Mouse (Mus musculus): ENCODE data around the gene Pknox2.

The Pknox2 gene

DNA sequence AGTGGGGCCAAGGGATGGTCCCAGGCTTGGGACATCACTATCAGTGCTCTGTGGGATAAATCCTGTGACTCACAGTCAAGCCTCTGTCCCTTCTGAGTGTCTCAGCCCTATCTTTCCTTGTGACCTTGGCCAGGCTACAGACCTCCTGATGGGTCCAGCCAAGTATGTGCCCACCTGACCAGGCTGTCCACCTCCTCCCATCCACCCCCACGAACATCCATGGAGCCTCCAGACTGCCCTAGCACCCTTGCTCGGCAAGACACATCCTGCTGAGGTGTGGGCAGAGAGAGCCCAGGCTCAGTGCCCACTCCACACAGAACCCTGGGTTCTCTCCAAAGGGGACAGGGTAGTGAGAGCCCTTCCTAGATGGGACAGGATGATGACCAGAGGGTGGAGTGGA, 204.6 kb downstream of the Pknox2 start:
- no peak for DNase-seq (ENCODE audit: extremely low spot score)

DNA sequence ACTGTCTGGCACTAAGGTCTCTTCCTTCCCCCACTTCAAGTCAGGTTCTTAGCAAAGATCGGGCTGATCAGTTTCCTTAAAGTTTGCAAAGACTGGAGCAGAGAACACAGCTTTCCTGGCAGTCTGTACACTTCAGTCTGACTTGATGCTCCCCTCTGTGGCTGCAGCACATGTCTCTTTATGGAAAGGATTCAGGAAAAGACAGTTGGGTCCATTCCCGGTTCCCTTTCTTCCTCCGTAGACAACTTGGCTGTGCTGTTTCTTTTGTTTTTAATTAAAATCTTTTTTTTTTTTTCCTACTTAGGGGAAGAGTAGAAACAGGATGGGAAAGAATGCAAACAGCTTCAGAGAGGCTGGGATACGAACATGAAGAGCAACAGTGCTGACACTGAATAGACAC, 205.1 kb downstream of the Pknox2 start:
- DNase-seq (ENCODE audit: extremely low spot score) = no peak

DNA sequence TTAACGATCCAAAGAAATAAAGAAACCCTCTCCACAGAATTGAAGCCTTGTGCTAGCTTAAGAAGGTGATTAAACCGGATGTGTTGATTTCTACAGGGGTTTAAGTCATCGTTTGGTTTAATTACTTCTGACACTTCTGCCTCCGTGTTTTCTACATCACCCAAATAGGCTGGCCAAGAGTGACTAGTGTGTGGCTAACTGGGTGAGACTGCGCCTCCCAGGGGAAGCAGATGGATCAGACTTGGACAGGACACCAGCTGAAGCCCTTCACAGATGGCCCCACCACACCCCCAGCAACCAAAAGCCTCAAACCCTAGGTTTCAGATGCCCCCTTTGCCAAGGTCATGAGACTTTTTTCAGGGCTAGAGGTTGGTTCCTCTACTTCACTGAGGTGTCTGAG, 205.6 kb downstream of the Pknox2 start:
- DNase-seq (ENCODE audit: extremely low spot score) = no peak

DNA sequence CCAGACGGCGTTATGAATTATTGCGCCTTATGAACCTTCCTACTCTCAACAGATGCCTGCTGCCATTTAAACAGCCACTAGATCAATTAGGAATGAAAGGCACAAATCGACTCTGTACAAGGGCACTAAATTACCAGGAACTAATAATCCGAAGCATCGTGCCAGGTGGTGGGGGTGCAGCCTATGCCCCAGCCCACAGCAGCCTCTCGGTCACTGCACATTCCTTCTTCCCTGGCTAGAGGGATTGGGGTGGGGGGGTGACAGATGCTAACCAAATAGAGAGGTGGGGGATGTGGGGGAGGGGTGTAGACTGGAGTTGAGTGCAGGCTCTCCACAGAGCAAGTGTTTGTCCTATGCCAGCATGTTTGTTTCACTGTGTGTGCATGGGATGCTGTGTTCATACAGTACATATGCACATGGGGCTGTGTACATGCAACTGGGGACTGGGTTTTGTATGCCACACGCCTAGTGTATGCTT, 208.6 kb downstream of the Pknox2 start:
- no peak for DNase-seq (ENCODE audit: extremely low spot score)

DNA sequence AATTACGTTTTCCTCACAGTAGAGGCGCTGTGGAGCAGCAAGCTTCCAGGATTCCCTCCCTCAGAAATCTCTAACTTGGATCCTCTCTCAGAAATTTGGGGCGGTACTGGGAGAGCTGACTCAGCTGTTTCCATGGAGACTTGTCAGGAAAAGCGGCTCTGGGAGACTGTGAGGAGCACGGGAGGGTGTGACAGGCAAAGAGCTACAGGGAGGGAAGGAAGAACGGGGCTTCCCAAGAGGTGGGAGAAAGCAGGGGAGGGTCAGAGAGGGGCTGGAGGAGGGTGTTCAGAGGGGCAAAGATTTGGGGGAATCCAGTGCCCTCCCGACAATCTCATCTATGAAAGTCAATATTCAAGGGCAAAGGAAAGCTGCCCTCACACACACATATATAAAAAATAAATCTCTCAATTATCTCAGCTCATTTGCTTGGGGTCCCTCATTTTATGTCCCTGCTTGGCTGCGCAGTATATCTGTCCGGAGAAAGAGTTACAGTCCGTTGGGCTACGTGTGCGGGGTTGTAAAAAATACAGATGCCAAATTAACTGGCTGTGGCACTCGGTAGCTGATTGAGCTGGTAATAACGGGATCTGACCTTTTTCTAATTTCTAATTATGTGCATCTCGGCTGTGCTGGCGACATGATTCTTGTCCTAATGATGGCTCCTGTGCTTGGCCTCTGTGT, 213.3 kb downstream of the Pknox2 start:
- DNase-seq (ENCODE audit: extremely low spot score) = peak; percentile 78

DNA sequence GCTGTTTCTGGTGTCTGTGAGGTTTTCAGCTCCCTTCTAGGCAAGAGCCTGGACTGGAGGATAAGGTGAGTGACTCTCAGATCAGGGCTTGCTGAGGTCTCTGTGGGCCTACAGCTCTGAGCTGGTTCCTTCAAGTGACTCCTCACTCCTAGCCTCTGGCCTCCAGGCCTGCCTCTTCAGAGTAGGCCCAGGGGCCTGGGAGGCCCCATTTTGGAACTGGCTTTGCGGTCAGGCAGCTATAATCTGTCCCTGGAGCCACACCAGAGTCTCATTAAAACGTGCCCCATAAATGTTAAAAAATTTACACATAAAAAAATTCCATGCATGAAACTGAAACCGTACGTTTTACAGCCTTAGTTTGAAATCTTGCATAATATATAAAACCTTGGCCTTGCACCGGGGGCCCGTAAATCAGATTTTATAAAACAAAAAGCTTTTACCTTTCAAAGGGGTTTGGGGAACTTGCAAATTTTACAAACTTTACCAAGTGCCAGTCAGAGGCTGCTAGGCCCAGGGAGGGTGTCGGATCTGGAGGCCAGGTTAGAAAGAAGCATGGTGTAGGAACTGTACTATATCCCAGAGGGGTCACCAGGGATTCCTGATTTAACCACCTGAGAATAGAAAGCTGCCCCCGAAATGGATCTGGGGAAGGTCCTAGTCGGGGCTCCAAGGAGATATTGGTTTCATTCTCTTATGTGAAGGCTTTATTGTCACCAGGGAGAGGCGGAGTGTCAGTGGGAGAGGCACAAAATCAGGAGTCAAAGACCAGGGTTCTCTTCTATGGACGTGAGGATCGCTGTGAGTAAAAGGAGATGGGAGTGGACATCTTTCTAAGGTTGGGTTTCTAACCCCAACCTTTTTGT, 214.0 kb downstream of the Pknox2 start:
- no peak for DNase-seq (ENCODE audit: extremely low spot score)

DNA sequence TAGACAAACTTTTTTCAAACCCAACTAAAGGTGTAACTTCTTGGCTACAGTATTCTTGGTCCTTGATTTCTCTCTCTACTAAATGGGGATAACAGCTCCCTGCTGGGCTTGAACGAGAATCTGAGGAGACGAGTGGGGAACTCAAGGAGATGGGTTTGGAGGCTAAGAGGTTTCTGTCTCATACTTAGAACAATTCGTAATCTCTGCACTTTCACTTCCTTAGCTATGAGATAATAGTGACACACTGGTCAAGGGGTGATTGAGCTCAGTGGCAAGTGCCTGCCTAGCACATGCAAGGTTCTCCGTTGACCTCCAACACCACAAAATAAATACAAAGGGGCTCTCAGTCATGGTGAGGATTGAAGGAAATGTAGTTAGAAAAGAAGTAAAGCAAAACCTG, 215.6 kb downstream of the Pknox2 start:
- no peak for DNase-seq (ENCODE audit: extremely low spot score)

DNA sequence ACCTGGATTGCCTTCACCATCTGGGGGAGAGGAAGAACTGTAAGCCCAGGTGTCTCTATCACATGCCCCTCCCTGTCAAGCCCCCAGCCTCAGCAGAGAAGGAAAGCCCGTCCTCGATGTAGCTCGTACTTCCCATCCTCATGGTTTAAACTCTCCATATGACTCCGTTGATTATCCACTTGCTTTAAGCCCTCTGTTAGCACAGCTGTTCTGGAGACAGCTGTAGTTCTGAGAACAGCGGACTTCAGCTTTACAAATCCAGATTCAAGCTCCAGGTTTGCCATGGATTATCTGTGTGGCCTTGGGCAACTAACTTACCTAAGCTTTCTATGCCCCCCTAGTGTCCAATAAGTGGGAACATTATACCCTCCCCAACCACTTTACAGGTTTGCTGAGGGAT, 223.5 kb downstream of the Pknox2 start:
- no peak for DNase-seq (ENCODE audit: extremely low spot score)

DNA sequence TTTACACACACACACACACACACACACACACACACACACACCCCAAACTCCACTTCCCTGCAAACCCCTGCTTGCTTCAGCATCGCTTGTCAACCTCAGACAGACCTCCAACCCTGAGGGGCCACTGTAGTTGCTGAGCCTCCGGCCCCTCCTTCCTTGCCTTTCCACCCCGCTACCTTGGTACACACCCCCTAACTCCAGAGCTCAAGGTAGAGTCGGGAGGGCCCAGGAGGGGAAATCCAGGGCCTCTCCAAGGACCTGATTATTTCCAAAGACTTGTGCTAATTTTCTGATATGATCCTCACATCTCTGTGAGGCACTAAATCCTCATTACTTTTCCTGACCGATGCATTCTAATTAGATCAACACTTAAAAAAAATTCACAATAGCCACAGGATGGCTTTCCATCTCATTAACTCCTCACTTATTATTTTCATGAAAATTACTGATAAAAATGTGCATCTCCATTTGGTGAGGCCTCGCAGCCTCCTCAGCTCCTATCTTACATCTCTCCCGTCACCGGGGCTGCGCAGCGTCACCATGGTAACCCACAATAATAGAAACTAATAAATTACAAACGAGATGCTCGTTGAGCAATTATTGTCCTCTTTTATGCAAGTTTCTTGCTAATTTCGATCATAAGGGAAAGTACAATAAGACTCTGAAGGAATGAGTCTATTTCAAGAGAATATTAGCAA, 225.3 kb downstream of the Pknox2 start:
- no peak for DNase-seq (ENCODE audit: extremely low spot score)

DNA sequence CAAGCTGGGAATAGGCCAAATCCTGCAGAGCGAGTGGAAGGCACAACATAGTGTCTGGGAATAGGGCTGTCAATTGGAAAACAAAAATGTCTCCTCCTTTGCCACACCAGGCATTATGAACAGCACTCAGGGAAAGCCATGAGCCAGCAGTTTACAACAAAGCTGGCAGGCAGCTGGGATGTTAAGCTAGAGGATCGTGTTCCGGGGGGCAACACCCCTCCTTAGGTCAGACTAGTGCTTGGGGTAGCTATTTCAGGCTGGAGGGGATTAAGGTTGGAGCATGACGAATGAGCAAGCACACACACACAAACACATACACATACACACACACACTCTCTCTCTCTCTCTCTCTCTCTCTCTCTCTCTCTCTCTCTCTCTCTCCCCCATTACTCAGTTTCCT, 227.7 kb downstream of the Pknox2 start:
- no peak for DNase-seq (ENCODE audit: extremely low spot score)

DNA sequence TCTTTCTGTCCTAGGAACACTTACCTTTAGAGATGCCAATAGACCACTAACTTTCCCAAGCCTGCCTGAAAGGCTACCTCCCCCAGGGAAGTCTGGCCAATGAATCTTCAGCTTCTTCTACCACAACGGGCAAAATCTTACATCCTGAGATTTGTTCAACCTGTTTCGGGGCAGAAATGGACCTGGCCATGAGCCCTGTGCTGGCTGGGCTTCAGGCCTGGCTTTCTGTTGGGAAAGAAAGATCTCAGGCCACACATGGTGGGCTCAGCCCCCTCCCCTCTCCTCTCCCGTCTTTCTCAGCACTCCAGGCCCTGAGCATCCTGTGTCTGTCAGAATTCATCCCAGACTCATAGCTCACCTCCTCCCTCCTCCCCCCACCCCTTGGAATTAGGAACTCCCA, 228.6 kb downstream of the Pknox2 start:
- no peak for DNase-seq (ENCODE audit: extremely low spot score)

DNA sequence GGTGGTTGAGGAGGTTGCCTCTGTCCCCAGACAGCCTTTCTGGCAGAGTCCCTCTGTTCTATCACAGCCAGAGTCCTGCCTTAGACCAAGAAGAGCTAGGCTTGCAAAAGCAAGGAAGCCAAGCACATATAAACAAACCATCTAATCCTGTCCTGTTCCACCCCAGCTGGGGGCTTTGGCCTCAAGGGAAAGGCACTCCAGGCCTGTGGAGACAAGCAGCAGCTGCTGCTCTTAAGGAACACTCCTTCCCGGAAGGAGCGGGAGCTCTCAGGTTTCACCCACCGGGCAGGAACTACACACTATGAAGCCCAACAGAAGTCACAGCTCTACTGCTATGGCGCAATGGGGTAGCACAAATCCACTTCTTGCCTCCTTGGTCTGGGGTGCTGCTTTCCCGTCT, 230.3 kb downstream of the Pknox2 start:
- DNase-seq (ENCODE audit: extremely low spot score) = peak; percentile 32

DNA sequence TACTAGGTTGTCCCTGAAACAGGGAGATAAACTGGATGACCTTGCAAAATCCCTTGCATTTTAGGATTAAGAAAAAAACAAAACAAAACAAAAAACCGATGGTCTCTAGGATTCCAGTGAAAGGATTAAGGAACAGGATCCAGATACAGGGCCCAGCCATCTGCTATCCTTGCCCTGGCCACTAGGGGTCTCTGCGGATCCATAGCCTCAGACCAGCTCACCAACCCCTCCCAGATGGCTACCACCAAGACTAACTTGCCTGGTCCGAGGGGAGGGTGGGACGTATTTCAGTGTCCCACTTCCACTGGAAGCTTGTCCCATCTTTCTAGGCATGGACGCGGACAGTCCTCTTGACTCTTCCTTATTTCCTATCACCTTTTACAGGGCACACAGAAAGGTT, 230.8 kb downstream of the Pknox2 start:
- DNase-seq (ENCODE audit: extremely low spot score) = peak; percentile 84

DNA sequence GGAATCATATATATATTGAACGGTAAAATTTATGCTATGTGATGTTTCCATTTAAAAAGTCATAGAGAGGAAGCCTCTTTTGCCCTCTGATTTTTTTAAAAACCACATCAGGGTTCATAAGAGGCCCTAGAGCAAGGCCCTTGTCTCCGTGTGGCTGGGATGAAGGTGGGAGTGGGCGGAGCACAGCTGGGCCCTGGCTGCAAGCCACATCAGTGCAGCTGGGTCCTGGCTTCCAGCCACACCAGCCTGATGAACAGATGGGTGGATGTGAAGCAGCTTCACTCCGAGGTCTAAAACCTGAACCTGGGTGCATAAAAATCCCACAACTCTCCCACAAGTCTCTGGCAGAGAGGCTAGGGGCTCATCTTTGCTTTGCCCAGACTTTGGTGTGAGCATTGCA, 241.8 kb downstream of the Pknox2 start:
- no peak for DNase-seq (ENCODE audit: extremely low spot score)

DNA sequence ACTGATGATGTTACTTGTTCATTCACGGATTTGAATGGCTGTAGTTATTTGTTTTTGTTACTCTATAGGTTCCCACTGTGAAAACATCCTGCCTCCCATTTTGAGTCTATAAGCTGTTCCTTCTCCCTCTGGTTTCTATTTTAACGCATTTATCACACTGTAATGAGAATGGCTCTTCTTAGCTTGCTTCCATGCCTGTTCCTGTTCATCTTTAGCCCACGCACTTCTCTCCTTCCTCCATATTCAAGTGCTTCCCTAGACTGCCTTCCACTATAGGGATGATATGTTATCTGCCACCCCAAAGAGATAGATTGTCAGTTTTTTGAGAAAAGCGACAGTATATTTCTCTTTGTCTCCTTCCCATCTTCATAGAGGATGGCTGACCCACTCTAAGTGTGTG, 246.7 kb downstream of the Pknox2 start:
- DNase-seq (ENCODE audit: extremely low spot score) = no peak

DNA sequence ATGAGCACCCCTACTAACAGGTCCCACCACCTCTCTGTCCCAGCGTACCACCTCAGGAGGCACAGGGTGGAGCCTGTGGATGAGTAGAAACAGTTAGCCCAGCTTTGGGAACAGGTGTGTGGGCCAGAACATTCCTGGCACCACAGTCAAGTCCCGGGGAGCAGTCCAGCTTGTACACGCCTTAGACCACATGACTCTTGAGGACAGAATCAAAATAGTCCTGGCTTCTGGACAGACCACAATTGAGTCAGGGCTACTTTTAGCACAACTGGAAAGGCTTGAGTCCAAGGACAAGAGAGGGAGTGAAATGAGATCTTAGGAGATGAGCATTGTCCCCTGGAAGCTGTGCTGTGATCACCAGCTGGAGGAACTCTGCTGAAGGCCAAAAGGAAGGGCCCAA, 248.6 kb downstream of the Pknox2 start:
- no peak for DNase-seq (ENCODE audit: extremely low spot score)

DNA sequence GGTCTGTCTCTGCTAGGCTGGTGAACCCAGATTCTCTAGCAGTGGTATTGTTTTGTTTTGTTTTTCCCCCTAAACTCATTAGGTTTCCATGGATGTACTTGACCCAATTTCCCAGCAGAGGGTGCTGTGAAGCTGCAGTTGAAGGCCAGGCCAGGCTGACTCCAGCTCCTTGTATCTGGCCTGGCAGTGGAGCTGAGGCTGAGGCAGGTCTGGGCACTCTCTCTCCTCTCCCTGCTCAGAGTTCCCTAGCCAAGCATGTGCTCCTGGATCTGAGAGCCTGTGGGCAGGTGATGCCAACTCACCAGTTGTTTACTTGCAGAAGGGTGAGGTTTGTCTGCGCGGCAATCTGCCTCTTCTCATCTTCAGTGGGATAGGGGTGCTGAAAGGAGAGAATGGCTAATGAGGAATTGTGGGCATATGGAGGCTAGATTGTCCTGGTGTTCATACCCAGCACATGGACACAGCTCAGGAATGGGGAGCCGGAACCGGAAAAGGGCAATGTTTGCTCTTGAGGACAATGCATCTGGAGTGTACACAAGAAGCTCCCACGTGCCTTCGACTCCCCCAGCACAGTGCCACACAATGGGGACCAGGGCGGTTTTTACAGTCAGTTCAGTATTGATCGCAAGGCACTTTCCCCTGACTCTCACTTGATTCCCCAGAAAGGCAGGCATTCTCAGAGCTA, 252.1 kb downstream of the Pknox2 start:
- DNase-seq (ENCODE audit: extremely low spot score) = peak; percentile 56

DNA sequence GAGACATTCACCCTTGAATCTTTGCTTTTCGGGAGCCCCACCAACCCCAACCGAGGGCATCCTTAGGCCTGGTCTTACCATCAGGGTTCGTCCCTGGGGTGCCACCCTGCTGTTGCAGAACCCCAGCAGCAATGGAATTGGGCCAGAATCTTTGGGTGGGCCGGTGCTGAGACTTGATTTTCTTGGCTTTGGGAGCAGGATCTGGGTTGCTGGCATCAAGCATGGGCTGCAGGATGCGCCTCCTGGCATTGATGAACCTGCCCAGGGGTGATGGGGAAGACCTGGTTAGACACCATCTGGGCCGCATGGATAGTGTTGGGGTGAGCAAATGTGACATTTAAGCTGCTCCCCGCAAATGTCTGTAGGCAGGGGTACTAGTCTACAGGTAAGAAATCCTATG, 253.0 kb downstream of the Pknox2 start:
- DNase-seq (ENCODE audit: extremely low spot score) = no peak

DNA sequence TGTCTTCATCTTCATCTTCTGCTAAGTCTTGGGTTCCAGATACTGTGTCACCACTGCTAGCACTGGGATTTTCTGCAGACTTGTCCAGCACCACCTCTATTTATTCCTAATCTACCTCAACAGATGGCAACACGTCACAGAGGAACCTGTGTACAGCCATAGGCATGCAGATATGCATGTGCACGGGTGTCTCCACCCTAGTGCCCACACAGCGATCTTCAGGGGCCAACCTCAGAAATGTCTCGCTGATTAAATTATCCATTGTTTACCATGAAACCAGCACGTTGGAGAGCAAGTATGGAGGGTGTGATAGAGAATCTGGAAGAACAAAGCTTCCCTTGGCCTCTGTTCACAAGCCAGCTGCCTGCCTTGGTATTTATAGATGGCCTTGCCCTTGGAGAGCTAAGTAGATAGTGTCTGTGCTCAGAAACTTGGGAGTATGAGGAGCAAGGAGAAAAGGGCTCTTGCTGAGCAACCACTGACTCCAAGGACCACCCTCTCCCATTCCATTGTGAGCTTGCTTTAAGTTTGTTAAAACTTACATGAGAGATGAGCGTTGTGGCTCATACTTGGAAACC, 253.7 kb downstream of the Pknox2 start:
- no peak for DNase-seq (ENCODE audit: extremely low spot score)

DNA sequence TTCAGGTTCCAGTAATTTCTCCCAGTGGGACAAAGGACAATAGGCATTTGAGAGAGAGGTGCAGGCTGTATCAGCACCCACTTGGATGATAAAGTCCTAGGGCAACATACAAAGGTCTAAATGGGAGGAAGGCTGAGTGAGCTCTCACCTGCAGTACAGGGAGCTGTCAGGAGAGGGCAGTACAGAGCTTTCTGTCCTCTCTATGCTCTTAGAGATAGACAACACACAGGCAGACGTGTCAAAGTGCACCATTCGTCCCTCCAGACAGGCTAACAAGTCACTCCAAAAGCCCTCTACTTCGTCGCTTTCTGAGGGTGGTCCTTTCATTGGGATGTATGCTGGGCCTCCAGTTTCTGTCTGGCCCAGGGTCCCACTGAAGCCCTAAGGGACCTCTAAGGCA, 256.7 kb downstream of the Pknox2 start:
- peak; percentile 58 for DNase-seq (ENCODE audit: extremely low spot score)

DNA sequence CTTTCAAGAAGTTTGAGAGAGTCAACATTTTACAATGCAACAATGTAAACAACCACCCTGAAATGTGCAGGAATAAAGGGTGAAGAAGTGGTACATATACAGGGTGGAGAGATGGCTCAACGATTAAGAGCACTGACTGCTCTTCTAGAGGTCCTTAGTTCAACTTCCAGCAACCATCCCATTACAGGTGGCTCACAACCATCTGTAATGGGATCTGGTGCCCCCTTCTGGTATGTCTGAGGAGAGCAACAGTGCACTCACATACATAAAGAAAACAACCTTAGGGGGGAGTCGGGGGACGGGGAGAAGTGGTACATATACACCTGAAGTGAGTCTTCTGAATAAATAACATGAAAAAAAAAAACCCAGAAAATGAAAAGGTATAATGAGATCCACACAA, 262.0 kb downstream of the Pknox2 start:
- peak; percentile 24 for DNase-seq (ENCODE audit: extremely low spot score)

DNA sequence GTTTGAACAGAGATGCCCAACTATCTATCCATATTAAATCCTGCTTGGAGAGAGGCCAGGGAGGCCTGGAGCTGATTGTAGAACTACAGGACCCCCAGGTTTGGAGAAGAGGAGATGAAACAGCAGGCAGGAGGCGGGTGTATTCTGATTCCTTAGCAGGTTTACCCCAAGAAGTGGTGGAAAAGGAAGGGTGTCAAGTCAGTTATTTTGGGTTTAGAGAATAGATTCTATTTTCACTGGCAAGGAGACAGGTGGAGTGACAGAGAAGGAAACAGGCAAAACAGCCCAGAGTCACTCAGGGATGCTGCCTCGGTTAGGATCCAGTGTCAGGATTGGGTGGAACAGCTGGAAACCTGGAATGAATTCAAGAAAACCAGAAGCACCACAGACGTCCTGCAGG, 263.6 kb downstream of the Pknox2 start:
- DNase-seq (ENCODE audit: extremely low spot score) = no peak

Measured in embryo, embryonic 9.5 days (tissue).